Mouse (Mus musculus) fat pad, adult 2 months (tissue): ENCODE measurements around the gene Fzd2.
"Not testable (repeated sequence)": the region's sequence is repeated elsewhere in the genome, so short reads cannot be mapped to it uniquely, and the experiment has no call there.

Experiments used
- DNase-seq: peaks from one replicate; pipeline ENCODE4 v3.0.0-alpha.2; 2011; ENCODE audit warnings: low read depth, low spot score; ENCODE audit errors: extremely low read depth

Gene Fzd2

GRCm38 (mm10) chr11:102580034-102580330, 24.2 kb upstream of the Fzd2 start:
- no peak for DNase-seq

GRCm38 (mm10) chr11:102581281-102582015, 22.7 kb upstream of the Fzd2 start:
- DNase-seq, result no peak

DNA sequence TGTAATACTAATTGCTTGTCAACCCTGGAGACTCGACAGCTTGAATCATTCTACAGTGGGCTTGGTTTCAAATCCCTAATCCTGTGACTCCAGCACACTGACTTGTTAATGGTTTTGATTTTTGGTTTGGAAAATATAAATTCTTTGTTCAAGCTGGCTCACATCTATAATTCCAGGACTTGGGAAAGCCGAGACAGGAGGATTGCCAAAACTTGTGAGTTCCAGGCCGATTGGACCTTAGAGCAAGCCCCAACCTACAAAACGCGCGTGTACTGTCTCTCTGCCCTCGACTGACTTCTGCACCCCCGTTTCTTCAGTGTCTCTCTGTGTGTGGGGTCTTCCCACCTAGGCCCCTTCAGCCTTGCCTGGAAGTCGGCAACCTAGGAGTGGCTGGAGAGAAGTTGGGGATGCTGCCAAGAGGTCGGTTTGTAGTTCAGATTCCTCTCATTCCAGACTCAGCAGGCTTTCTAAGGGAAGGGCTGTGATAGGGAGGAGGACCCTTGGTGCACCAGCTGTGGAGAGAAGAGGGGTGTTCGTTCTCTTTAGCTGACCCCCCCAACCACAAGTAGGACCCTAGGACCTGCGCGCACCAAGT, 22.1 kb upstream of the Fzd2 start:
- DNase-seq, result no peak

DNA sequence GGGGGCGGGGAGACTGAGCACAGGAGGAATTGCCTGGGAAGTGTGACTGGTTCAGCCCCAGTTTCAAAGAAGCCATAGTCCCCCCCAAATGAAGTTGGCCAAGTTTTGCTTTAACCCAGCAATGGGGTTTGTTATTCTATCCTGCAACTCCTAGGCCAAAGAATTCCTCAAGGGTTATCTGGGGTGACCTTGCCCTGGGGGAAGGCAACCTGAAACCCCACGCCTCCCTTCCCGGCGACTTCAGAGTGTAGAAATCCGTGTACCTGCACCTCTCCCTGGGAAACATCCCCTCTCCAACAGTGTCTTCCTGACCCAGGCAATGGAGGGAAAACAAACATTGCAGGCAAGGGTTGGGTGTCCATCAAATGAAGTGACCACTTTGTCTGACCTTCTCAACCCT, 21.5 kb upstream of the Fzd2 start:
- DNase-seq, result no peak

- no peak for DNase-seq
Measured at GRCm38 (mm10) chr11:102586445-102587130, 17.6 kb upstream of the Fzd2 start.

DNA sequence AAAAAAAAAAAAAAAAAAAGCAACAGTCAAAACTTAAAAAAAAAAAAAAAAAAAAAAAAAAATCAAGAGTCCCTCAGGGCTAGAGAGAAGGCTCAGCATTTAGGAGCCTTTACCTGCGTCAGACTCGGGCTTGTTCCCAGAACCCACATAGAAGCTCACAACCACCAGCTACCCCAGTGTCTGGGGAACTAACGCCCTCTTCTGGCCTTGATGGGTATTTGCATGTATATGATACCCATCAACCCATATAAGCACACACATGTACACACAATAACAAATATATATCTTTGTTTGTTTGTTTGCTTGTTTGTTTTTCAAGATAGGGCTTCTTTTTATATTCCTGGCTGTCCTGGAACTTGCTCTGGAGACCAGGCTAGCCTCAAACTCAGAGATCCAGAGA, 16.6 kb upstream of the Fzd2 start:
- DNase-seq, result no peak

- DNase-seq, result no peak
Measured at GRCm38 (mm10) chr11:102595341-102595820, 8.8 kb upstream of the Fzd2 start.

DNA sequence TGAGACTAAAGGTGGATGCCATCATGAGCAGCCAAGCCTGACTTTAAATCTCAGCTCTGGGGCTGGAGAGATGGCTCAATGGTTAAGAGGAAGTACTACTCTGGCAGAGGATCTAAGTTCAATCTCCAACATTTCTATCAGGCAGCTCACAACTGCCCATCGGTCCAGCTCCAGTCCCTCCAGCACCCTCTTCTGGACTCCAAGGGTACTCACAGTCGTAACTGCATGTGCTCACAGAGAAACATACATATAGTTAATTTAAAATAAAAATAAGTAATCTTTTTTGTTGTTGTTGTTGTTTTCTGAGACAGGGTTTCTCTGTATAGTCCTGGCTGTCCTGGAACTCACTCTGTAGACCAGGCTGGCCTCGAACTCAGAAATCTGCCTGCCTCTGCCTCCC, 4.3 kb upstream of the Fzd2 start:
- DNase-seq, result no peak

DNA sequence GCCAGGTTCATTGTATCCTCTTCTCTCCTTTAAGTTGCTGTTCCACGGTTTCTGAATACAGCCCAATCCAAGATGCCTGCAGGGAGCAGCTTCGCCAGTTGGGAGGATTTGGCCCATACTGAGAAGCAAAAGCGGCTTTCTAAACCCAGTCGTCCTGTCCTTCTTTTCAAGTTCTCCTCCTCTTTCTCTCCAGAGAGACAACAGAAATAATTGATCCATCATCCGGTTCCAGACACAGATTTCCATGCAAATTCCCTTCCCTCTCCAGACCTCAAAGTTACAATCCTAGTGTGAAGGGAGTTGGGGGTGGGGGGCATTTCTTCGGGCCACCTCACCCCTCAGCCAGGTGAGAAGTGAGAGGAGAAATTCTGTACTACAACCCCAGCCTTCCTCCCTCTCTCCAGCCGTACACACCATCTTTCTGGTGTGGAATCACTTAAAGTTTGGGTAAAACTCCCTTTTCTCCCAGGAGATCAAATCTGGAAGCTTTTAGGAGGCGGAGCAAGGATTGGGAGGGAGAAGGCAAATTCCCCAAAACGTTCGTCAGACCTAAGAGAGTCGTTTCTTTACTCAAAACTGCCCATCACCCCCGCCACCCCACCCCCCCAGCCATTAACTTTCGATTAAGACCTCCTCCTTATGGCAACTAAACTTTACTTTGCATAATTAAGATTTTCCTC, 1.2 kb upstream of the Fzd2 start:
- no peak for DNase-seq

GRCm38 (mm10) chr11:102603496-102603850, 723 bp upstream of the Fzd2 start:
- no peak for DNase-seq

- DNase-seq, result no peak
Measured at GRCm38 (mm10) chr11:102604777-102605552, 769 bp downstream of the Fzd2 start.

- DNase-seq, result no peak
Measured at GRCm38 (mm10) chr11:102605553-102606416, 1.6 kb downstream of the Fzd2 start.

- DNase-seq, result no peak
Measured at GRCm38 (mm10) chr11:102606751-102607171, 2.6 kb downstream of the Fzd2 start.

- not testable (repeated sequence) for DNase-seq
Measured at GRCm38 (mm10) chr11:102607201-102607600, 3.0 kb downstream of the Fzd2 start.

GRCm38 (mm10) chr11:102607686-102608548, 3.7 kb downstream of the Fzd2 start:
- DNase-seq, result no peak

DNA sequence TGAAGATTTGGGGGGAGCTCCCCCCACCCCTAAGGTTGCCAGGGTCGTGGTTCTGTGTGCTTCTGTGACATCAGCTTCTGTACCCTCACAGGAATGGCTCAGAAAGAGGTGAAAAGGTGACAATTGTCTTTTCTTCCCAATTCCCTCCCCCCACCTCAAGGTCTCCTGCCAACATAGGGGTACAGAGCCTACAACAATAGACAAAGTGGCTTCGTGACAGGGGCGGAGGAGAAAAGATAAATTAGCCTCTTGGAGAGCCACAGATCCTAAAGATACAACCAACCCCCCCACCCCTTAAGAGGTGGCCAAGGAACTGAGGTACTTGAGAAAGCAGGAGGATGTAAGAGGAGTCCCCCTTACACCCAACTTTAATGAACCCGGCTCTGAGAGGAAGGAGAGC, 4.5 kb downstream of the Fzd2 start:
- no peak for DNase-seq

GRCm38 (mm10) chr11:102609483-102609882, 5.3 kb downstream of the Fzd2 start:
- no peak for DNase-seq

GRCm38 (mm10) chr11:102610260-102610659, 6.1 kb downstream of the Fzd2 start:
- DNase-seq, result no peak

- no peak for DNase-seq
Measured at GRCm38 (mm10) chr11:102610675-102611316, 6.6 kb downstream of the Fzd2 start.
